Mouse (Mus musculus): Measurements from ENCODE around the gene Gm20388.
A peak's percentile ranks its signal among the peaks of the same experiment; 100 is the strongest.

Gm20388 gene

DNA sequence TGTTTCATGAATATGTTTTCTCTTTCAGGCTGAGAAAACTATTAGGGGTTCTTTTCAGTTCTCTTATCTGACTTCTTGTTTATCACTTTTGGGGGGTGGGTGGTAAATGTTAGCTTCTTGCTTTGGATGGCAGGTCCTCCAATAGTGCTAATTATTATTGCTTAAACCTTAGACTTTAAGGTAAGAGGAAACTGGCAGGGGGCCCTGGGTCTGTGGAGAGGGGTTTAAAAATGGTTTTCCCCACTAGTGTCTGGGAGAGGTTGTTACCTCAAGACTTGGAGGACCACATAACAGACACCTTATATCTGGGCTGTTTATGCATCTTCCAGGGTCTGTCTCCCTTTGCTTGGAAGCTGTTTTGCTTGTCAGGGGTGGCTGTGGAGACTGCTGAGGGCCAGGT lies 2041.5 kb downstream of the Gm20388 start:
- DNase-seq (ENCODE audit: low read depth), result no peak

- no peak for DNase-seq (ENCODE audit: low read depth)
Observed at GRCm38 (mm10) chr8:121952800-121953199, 2042.2 kb downstream of the Gm20388 start.

GRCm38 (mm10) chr8:121953821-121954545 lies 2043.3 kb downstream of the Gm20388 start:
- no peak for DNase-seq (ENCODE audit: low read depth)

GRCm38 (mm10) chr8:121954981-121955555 lies 2044.4 kb downstream of the Gm20388 start:
- DNase-seq (ENCODE audit: low read depth), result no peak

GRCm38 (mm10) chr8:121955825-121956500 lies 2045.3 kb downstream of the Gm20388 start:
- peak; percentile 65 for DNase-seq (ENCODE audit: low read depth)

- no peak for DNase-seq (ENCODE audit: low read depth)
Observed at GRCm38 (mm10) chr8:121958395-121958794, 2047.8 kb downstream of the Gm20388 start.

DNA sequence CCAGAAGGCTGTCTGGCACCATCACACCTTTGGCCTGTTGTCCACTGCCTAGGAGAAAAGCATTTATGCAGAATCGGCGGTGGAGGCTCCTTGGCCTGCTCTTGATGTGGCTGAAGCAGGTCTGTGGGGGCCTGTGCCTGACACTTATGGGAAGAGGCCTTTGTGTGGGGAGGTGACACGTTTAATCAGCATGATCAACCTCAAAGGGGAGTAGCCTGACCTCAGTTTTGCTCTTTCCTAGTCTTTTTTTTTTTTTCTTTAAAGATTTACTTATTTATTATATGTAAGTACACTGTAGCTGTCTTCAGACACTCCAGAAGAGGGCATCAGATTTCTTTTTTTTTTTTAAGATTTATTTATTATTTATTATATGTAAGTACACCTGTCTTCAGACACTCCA lies 2052.3 kb downstream of the Gm20388 start:
- no peak for DNase-seq (ENCODE audit: low read depth)

DNA sequence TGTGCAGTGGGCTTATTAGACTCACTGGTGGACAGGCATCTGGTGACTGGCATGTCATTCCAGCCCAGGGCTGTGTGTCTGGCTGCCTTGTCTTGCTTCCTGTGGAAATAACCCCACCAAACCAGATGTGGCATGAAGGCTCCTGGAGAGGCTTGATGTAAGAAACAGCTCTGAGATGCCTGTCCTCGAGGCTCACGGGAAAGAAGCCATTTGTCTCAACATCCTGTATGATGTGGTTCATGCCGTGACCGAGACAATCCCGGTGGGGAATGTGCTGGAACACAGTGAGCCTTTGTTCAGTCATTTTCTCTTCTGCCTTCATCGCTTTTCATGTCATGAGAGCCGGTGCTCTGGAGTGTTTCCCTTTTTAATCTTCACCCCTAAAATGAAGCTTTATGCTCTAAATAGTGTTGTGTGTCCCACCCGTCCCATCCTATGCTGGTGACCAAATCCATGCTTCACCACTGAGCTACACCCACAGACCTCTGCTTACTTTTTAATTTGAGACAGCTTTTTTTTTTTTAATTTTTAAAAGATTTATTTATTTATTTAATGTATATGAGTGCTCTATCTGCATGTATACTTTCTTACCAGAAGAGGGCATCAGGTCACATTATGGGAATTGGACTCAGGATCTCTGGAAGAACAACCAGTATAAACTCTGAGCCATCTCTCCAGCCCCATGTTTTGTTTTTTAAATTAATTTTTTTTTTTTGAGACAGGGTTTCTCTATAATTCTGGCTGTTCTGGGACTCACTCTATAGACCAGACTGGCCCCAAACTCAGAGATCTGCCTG lies 2054.3 kb downstream of the Gm20388 start:
- DNase-seq (ENCODE audit: low read depth), result peak; percentile 38

DNA sequence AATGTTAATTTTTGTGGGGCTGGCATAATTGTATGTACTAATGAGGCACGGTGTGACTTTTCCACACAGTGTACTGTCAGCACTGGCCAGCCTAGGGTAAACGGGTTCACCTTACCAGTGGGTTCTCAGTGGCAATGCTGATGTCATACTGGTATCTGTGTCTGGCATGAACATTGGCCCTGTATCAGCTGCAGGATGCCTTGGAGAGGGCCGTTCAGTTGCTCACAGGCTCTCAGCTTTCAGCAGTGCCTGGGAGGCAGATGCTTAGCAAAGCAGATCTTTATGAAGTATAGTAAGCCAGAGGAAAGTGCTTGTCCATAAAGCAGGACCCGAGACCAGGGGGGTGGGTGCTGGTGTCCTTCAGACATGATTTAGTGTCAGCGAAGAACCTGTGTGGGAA lies 2055.5 kb downstream of the Gm20388 start:
- no peak for DNase-seq (ENCODE audit: low read depth)

GRCm38 (mm10) chr8:121966714-121967448 lies 2056.2 kb downstream of the Gm20388 start:
- no peak for DNase-seq (ENCODE audit: low read depth)

DNA sequence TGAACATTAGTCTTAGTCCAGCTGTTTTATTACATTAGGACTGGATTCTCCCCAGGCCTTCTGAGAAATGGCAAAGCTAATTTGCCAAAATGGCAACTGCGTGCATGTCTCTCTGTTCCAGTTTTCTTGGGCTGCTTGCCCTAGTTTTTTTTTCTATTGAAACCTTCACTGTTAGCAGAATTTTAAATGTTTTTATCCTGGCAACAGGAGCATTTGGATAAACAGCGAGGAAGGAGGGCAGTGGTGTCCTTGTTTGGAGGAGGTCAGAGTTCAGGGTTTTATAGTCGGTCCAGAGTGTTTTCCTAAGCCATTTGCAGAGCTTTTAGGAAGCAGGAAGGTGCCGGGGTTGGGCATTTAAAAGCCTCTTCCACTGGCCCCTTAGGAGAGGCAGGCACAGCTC lies 2057.3 kb downstream of the Gm20388 start:
- DNase-seq (ENCODE audit: low read depth), result peak; percentile 39

DNA sequence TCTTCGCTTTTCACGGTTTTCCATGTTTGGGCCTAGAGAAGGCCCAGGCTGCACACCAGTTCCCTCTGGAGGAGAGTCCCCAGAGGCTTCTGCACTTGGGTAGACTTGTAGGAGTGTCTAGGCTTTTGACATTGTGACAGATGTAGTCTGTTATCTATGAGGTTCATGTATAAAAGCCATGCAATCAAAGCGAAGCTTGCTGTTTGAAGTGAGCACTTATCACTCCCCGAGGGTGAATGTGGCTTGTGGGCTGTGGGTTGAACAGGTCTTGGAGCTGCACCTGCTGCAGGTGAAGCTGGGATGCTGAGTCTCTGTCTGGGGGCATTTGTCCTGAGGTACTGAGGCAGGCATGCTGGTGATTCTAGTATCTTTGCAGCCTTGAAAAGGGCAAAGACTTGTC lies 2057.9 kb downstream of the Gm20388 start:
- DNase-seq (ENCODE audit: low read depth), result no peak

GRCm38 (mm10) chr8:121970225-121970624 lies 2059.6 kb downstream of the Gm20388 start:
- no peak for DNase-seq (ENCODE audit: low read depth)

DNA sequence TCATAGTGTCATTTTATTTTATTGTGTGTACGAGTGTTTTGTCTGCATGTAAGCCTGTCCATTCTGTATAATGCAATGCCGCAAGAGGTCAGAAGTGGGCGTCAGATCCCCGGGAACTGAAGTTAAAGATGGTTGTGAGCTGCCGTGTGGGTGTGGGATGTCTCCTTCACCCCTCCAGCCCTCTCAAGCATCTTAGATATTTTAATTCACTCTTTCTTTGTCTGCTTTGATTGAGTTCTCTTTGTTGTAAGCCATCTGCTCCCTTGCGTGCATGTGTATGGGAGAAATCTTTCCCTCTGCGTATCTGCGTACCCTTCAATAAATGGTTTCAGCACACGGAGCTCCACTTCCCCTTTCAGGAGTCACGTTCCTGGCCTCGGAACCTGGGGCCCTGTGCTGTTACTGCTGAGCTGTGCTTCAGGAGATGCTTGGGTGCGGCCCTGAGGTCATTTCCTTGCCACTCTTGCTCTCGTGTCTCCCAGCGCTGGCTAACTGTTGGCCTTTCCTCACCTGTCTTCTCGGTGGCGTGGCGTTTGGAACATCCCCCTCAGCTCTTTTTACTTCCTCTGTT lies 2060.9 kb downstream of the Gm20388 start:
- DNase-seq (ENCODE audit: low read depth), result no peak

DNA sequence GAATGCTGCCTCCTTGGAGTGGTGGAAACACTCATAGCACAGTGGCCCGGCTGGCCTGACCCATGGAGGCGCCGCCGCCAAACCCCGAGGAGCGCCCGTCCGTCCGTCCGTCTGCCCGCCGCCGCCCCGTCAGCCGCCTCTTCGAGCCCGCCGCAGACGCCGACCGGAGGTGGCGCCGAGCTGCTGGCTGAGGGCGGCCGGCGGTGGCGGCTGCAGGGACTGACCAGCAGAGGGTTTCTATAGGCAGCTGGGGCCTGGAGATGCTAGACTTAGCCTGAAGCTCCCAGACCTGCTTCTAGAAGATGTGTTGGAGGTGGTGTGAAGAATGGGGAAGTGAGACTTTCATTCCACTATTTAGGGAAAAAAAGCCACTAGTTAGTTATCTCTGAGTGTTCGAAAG lies 2063.3 kb downstream of the Gm20388 start:
- no peak for DNase-seq (ENCODE audit: low read depth)

DNA sequence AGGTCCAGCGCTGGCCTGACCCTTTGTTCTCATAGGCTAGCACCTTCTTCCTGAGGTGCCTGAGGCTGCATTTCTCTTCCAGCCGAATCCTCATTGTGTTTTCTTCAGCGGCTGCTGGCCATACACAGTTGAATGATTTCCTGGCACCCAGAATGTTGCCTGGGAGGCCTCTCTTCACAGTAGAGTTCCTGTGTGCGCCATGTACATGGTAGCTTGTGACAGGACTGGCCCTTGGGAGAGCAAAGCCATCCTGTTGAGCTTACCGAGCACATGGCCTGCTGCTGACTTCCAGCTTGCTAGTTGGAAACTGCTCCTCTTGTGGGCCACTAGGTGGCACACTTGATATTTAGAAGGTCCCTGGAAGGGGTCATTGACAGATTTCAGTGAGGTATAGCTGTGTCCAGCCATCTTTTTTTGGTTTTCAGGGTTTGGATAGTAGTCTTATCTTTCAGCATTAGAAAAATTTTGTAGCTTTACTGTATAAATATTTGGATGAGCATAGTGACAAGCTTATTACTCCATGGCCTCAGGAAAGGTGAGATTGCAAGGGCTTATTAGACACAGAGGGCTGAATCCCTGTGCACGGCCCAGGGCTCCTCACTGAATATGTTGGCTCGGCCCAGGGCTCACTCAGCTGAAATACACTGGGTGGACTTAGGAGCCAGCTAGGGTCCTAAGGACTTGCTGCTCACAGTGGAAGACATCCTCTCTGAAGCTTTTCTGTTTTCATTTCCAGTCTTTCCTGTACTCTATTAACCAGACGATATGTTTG lies 2067.4 kb downstream of the Gm20388 start:
- DNase-seq (ENCODE audit: low read depth), result peak; percentile 88

DNA sequence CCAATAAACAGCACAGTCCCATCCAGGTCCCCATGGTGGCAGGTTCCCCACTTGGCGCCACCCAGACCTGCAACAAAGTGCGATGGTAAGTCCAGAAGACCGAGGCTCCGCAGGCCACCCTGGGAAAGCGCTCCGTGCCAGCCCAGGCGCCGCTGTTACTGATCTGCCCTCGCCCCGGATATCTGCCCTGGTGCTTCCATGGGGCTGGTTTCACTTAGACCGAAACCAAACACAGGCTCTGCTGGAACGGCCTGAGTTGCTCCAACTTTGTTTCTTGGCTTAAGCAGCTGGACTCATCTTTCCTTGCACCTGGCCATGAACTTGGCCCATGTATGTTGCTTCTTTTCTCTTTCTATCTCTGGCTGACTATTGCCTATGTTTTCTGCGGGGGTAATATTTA lies 2068.0 kb downstream of the Gm20388 start:
- no peak for DNase-seq (ENCODE audit: low read depth)

DNA sequence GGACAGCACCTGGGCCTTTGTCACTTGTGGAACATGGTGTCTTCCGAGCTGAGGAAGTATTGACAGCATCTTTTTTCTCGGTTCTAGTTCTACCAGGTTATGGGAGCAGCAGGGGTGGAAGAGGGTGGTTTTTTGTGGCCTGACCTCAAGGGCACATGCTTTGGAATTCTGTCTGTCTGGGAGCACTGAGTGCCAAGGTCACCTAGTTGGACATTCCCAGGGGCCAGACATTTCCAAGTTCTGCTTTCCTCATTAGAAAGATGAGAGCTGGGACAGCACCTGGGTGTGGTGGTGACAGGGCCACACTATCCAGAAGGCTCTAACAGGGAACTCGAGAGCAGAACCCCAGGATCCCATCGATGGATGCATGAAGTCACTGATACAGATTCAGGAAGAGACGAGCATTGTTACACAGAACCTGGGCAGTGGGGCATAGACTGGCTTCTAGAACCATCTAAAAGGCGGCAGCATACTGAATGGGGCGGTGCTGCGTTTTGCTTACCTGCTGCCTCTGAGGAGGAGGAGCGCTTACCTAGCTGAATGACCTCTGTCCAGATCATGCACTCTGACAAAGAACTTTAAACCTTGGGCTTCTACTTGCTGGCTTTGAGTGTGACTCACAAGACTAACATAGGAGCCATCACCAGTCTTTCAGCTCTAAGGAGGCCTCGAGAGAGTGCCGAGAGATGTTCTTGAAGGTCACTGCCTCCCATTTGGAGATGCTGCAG lies 2070.3 kb downstream of the Gm20388 start:
- no peak for DNase-seq (ENCODE audit: low read depth)

GRCm38 (mm10) chr8:121981520-121981895 lies 2070.9 kb downstream of the Gm20388 start:
- DNase-seq (ENCODE audit: low read depth), result no peak

DNA sequence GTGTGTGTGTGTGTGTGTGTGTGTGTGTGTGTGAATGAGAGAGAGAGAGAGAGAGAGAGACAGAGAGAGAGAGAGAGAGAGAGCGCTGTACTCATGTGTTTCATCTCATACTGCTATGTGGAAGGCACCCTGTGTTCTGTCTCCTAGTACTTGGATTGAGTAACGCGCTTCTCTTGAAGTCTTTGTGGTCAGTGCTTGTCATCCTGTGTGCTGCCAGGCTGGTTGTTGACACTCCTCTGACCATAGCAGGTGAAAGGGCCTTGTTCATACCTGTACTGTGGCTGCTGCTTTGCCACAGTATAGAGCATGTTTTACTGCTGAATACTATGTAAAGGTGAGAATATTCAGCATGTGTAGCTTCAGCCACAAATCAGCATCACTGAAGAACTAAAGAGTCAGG lies 2075.0 kb downstream of the Gm20388 start:
- DNase-seq (ENCODE audit: low read depth), result no peak

All from NIH3T3 (cell line).